Mouse (Mus musculus) lung, embryonic 14.5 days (tissue): ENCODE results near the gene Syn3. TPM values are rescaled to one million over a fixed set of nuclear protein-coding genes. Genes with fewer than 3 reads are reported as not detected.
A peak's percentile ranks its signal among the peaks of the same experiment; 100 is the strongest.

Experiments
- ATAC-seq: fragments of 200-750 bp; cut with Nextera tagmentation; 2 replicates; pipeline ENCODE4 v1.8.0; 2017; ENCODE audit warnings: mild to moderate bottlenecking, moderate TSS enrichment, moderate library complexity; ENCODE audit not compliant: insufficient read depth
- DNase-seq: peaks from one replicate; pipeline ENCODE4 v3.0.0-alpha.2; 2015
- H3K27ac ChIP-seq: fragments of 300-500 bp; sonication (generic); 2 replicates; pipeline ENCODE4 v1.5.1; 2014; ENCODE audit warnings: low read depth, mild to moderate bottlenecking, moderate library complexity
- H3K27me3 ChIP-seq: fragments of 300-500 bp; sonication (generic); 2 replicates; pipeline ENCODE4 v1.6.1; 2014; ENCODE audit warnings: low read length, control low read depth; ENCODE audit not compliant: insufficient read depth
- H3K36me3 ChIP-seq: fragments of 300-500 bp; sonication (generic); 2 replicates; pipeline ENCODE4 v1.6.1; 2014; ENCODE audit warnings: control low read depth; ENCODE audit not compliant: insufficient read depth
- H3K4me1 ChIP-seq: fragments of 300-500 bp; sonication (generic); 2 replicates; pipeline ENCODE4 v1.6.1; 2014; ENCODE audit warnings: antibody characterized with exemption, control low read depth; ENCODE audit not compliant: insufficient read depth
- H3K4me2 ChIP-seq: fragments of 300-500 bp; sonication (generic); 2 replicates; pipeline ENCODE4 v1.6.1; 2014; ENCODE audit warnings: mild to moderate bottlenecking
- H3K4me3 ChIP-seq: fragments of 300-500 bp; sonication (generic); 2 replicates; pipeline ENCODE4 v1.5.1; 2014; ENCODE audit warnings: low read depth, low read length
- H3K9ac ChIP-seq: fragments of 300-500 bp; sonication (generic); 2 replicates; pipeline ENCODE4 v1.6.1; 2014
- H3K9me3 ChIP-seq: fragments of 300-500 bp; sonication (generic); 2 replicates; pipeline ENCODE4 v1.6.1; 2016; ENCODE audit warnings: low read depth, low read length, control low read depth
- CTCF ChIP-seq: IDR thresholded peaks from 2 replicates; pipeline ENCODE4 v1.5.1; 2016; ENCODE audit warnings: antibody characterized with exemption, low read depth
- WGBS: fragments of 180-500 bp; shearing (Covaris S2); extraction: QIAGEN DNeasy Blood & Tissue Kit; methylation state at CpG from one replicate; pipeline ENCODE4 v1.1.7; 2014; 5-methylcytosine and 5-hydroxymethylcytosine counted together
- polyA plus RNA-seq: library from polyadenylated mRNA; unstranded; fragments of >200 nt; fragmentation: Nextera tagmentation; extraction: Ambion mirVana; gene quantifications from 2 replicates; pipeline ENCODE4 v1.2.1, GENCODE M21; 2014

Gene Syn3
- polyA plus RNA-seq, 1 experiment from 2014 or later, result 2.4 TPM

- WGBS, result under 1% methylated on average over 65 of the region's 65 CpGs
- peaks cover 17% of the 10 kb centered on the region for H3K4me1 ChIP-seq
Measured at GRCm38 (mm10) chr10:86300293-86301116, 198.2 kb downstream of the Syn3 start, which contains the start of gene Timp3. TSS of gene Timp3 (plus strand) at chr10:86300372.

GRCm38 (mm10) chr10:86299795-86300194 lies 198.9 kb downstream of the Syn3 start:
- WGBS, result 31% methylated on average over 6 of the region's 6 CpGs
- DNase-seq (no peak), ATAC-seq (peak; percentile 1; the same call in 1 of the 2 replicates)
- no peak for TF ChIP-seq CTCF
- Histone ChIP-seq H3K9me3 (no peaks in the 10 kb centered on the region), H3K9ac (peak overlapping the region; percentile 79; the same call in 1 of the 2 replicates), H3K4me3 (peak overlapping the region; percentile 64), H3K27me3 (no peaks in the 10 kb centered on the region), H3K36me3 (0 out of 2 replicates have a peak, but pooled peaks cover 8% of the 10 kb centered on the region), H3K27ac (no peak overlapping the region), H3K4me1 (peaks cover 17% of the 10 kb centered on the region), H3K4me2 (peak overlapping the region; percentile 96)

More at GRCm38 (mm10) chr10:86300293-86301116, 198.2 kb downstream of the Syn3 start, which contains the start of gene Timp3:
- DNase-seq (peak; percentile 89), ATAC-seq (peak; percentile 91)
- H3K4me3 ChIP-seq, result peak within 1 kb of the TSS; percentile 64
- no peaks in the 10 kb centered on the region for H3K9me3 ChIP-seq
- H3K27me3 ChIP-seq, result no peaks in the 10 kb centered on the region
- TF ChIP-seq CTCF, result no peak
- peak within 1 kb of the TSS; percentile 79 for H3K27ac ChIP-seq
- peak within 1 kb of the TSS; percentile 96 for H3K4me2 ChIP-seq
- peak within 1 kb of the TSS; percentile 79 for H3K9ac ChIP-seq
- 0 out of 2 replicates have a peak, but pooled peaks cover 8% of the 10 kb centered on the region for H3K36me3 ChIP-seq

GRCm38 (mm10) chr10:86298326-86298725 lies 200.4 kb downstream of the Syn3 start:
- Histone ChIP-seq H3K9ac (no peak overlapping the region), H3K27me3 (no peaks in the 10 kb centered on the region), H3K36me3 (no peaks in the 10 kb centered on the region), H3K9me3 (no peaks in the 10 kb centered on the region), H3K4me2 (no peak overlapping the region), H3K4me1 (peaks cover 8% of the 10 kb centered on the region), H3K27ac (no peak overlapping the region), H3K4me3 (no peak overlapping the region)
- TF ChIP-seq CTCF, result no peak
- no peak for ATAC-seq
- WGBS, result 75% methylated on average over 6 of the region's 6 CpGs
- DNase-seq, result no peak

- DNase-seq (no peak), ATAC-seq (no peak)
- Histone ChIP-seq H3K27me3 (no peaks in the 10 kb centered on the region), H3K9ac (no peak overlapping the region), H3K4me1 (peaks cover 4% of the 10 kb centered on the region; the same call in 1 of the 2 replicates), H3K4me2 (no peak overlapping the region), H3K4me3 (no peak overlapping the region), H3K36me3 (no peaks in the 10 kb centered on the region), H3K27ac (no peak overlapping the region), H3K9me3 (no peaks in the 10 kb centered on the region)
- TF ChIP-seq CTCF, result no peak
- WGBS, result 86% methylated on average over 2 of the region's 2 CpGs
Measured at GRCm38 (mm10) chr10:86297307-86297706, 201.4 kb downstream of the Syn3 start.

GRCm38 (mm10) chr10:86296111-86296510 lies 202.6 kb downstream of the Syn3 start:
- peak overlapping the region; percentile 55 for H3K4me2 ChIP-seq
- H3K27ac ChIP-seq, result no peak overlapping the region
- 6% methylated on average over 14 of the region's 14 CpGs for WGBS
- H3K27me3 ChIP-seq, result no peaks in the 10 kb centered on the region
- H3K9ac ChIP-seq, result peak overlapping the region; percentile 20; the same call in 1 of the 2 replicates
- H3K9me3 ChIP-seq, result no peaks in the 10 kb centered on the region
- no peaks in the 10 kb centered on the region for H3K36me3 ChIP-seq
- H3K4me3 ChIP-seq, result peak overlapping the region; percentile 11; the same call in 1 of the 2 replicates
- peak; percentile 94 for TF ChIP-seq CTCF
- ATAC-seq, result peak; percentile 32; the same call in 1 of the 2 replicates
- DNase-seq, result peak; percentile 88
- H3K4me1 ChIP-seq, result peaks cover 4% of the 10 kb centered on the region; the same call in 1 of the 2 replicates

- 30% methylated on average over 13 of the region's 13 CpGs for WGBS
- no peaks in the 10 kb centered on the region for H3K27me3 ChIP-seq
- peak overlapping the region; percentile 11; the same call in 1 of the 2 replicates for H3K4me3 ChIP-seq
- DNase-seq (no peak), ATAC-seq (no peak)
- peaks cover 4% of the 10 kb centered on the region; the same call in 1 of the 2 replicates for H3K4me1 ChIP-seq
- peak overlapping the region; percentile 55 for H3K4me2 ChIP-seq
- no peak overlapping the region for H3K27ac ChIP-seq
- no peak for TF ChIP-seq CTCF
- H3K36me3 ChIP-seq, result no peaks in the 10 kb centered on the region
- H3K9me3 ChIP-seq, result no peaks in the 10 kb centered on the region
- H3K9ac ChIP-seq, result peak overlapping the region; percentile 20
Measured at GRCm38 (mm10) chr10:86295454-86296098, 203.1 kb downstream of the Syn3 start.
